Mouse (Mus musculus): Measurements from ENCODE around the gene Derl3. TPM values are rescaled to one million over a fixed set of nuclear protein-coding genes. Genes with fewer than 3 reads are reported as not detected.
"Not testable (repeated sequence)": the region's sequence is repeated elsewhere in the genome, so short reads cannot be mapped to it uniquely, and the experiment has no call there.

The Derl3 gene
- polyA plus RNA-seq (2015; fragmentation: Nextera tagmentation; extraction: Ambion mirVana): 2.8 and 3.3 TPM in 2 replicates

- H3K9me3 ChIP-seq (replicated peaks; ENCODE audit: low read length): no peaks in the 10 kb centered on the region
- H3K27me3 ChIP-seq (ENCODE audit: insufficient read depth, low read length): no peaks in the 10 kb centered on the region
- peaks cover 13% of the 10 kb centered on the region for H3K4me1 ChIP-seq (replicated peaks; ENCODE audit: insufficient read depth, low read length)
- ATAC-seq (replicated peaks; ENCODE audit: low FRiP score, low read depth) (peak; percentile 99), DNase-seq (ENCODE audit: low spot score) (peak; percentile 99)
- no peak for TF ChIP-seq CTCF (IDR thresholded peaks at IDR 0.05; ENCODE audit: low read depth)
- H3K27ac ChIP-seq: peak within 1 kb of the TSS; percentile 25; the same call in 1 of the 2 replicates
- peaks cover 22% of the 10 kb centered on the region for H3K36me3 ChIP-seq (ENCODE audit: insufficient read depth, low read length)
- H3K4me3 ChIP-seq (replicated peaks; ENCODE audit: low read depth, low read length): peak within 1 kb of the TSS; percentile 34
- WGBS: 2% methylated on average over 51 of the region's 51 CpGs
- H3K4me2 ChIP-seq (ENCODE audit: low read length): peak within 1 kb of the TSS; percentile 85
- peak within 1 kb of the TSS; percentile 46; the same call in 1 of the 2 replicates for H3K9ac ChIP-seq (ENCODE audit: low read depth, low read length)
These were observed at the start of gene Derl3 for GRCm38 (mm10) chr10:75893089-75893750. Derl3 (plus strand) TSS chr10:75893413.

- ATAC-seq (replicated peaks; ENCODE audit: low FRiP score, low read depth); H3K36me3 ChIP-seq (ENCODE audit: insufficient read depth, low read length); DNase-seq (ENCODE audit: low spot score); H3K4me2 ChIP-seq (ENCODE audit: low read length); H3K9ac ChIP-seq (ENCODE audit: low read depth, low read length); H3K4me3 ChIP-seq (replicated peaks; ENCODE audit: low read depth, low read length); H3K4me1 ChIP-seq (replicated peaks; ENCODE audit: insufficient read depth, low read length); H3K27ac ChIP-seq; H3K27me3 ChIP-seq (ENCODE audit: insufficient read depth, low read length); H3K9me3 ChIP-seq (replicated peaks; ENCODE audit: low read length): not testable (repeated sequence)
- WGBS: 75% methylated on average over 6 of the region's 6 CpGs
These were observed 49.3 kb upstream of the Derl3 start for GRCm38 (mm10) chr10:75843898-75844297.

- H3K4me2 ChIP-seq (ENCODE audit: low read length): no peak overlapping the region
- WGBS: 90% methylated on average over 1 of the region's 1 CpGs
- DNase-seq (ENCODE audit: low spot score) (no peak), ATAC-seq (replicated peaks; ENCODE audit: low FRiP score, low read depth) (no peak)
- no peak overlapping the region for H3K4me3 ChIP-seq (replicated peaks; ENCODE audit: low read depth, low read length)
- no peak overlapping the region for H3K9ac ChIP-seq (ENCODE audit: low read depth, low read length)
- H3K36me3 ChIP-seq (ENCODE audit: insufficient read depth, low read length): no peaks in the 10 kb centered on the region
- TF ChIP-seq CTCF (IDR thresholded peaks at IDR 0.05; ENCODE audit: low read depth): peak; percentile 31
- H3K27ac ChIP-seq: no peak overlapping the region
- H3K27me3 ChIP-seq (ENCODE audit: insufficient read depth, low read length): no peaks in the 10 kb centered on the region
- H3K4me1 ChIP-seq (replicated peaks; ENCODE audit: insufficient read depth, low read length): no peaks in the 10 kb centered on the region
- no peaks in the 10 kb centered on the region for H3K9me3 ChIP-seq (replicated peaks; ENCODE audit: low read length)
These were observed 48.4 kb upstream of the Derl3 start for GRCm38 (mm10) chr10:75844800-75845199.

- TF ChIP-seq CTCF (IDR thresholded peaks at IDR 0.05; ENCODE audit: low read depth): no peak
- no peak overlapping the region for H3K27ac ChIP-seq
- ATAC-seq (replicated peaks; ENCODE audit: low FRiP score, low read depth) (no peak), DNase-seq (ENCODE audit: low spot score) (no peak)
- H3K4me3 ChIP-seq (replicated peaks; ENCODE audit: low read depth, low read length): no peak overlapping the region
- H3K4me1 ChIP-seq (replicated peaks; ENCODE audit: insufficient read depth, low read length): no peaks in the 10 kb centered on the region
- H3K9ac ChIP-seq (ENCODE audit: low read depth, low read length): no peak overlapping the region
- no peaks in the 10 kb centered on the region for H3K27me3 ChIP-seq (ENCODE audit: insufficient read depth, low read length)
- WGBS: 73% methylated on average over 6 of the region's 6 CpGs
- no peak overlapping the region for H3K4me2 ChIP-seq (ENCODE audit: low read length)
- no peaks in the 10 kb centered on the region for H3K9me3 ChIP-seq (replicated peaks; ENCODE audit: low read length)
- no peaks in the 10 kb centered on the region for H3K36me3 ChIP-seq (ENCODE audit: insufficient read depth, low read length)
These were observed 47.8 kb upstream of the Derl3 start for GRCm38 (mm10) chr10:75845306-75845930.

GRCm38 (mm10) chr10:75848382-75848781, 44.8 kb upstream of the Derl3 start:
- Histone ChIP-seq H3K27ac (no peak overlapping the region), H3K36me3 (ENCODE audit: insufficient read depth, low read length) (no peaks in the 10 kb centered on the region), H3K9ac (ENCODE audit: low read depth, low read length) (no peak overlapping the region), H3K4me2 (ENCODE audit: low read length) (no peak overlapping the region), H3K27me3 (ENCODE audit: insufficient read depth, low read length) (no peaks in the 10 kb centered on the region), H3K4me3 (replicated peaks; ENCODE audit: low read depth, low read length) (no peak overlapping the region), H3K9me3 (replicated peaks; ENCODE audit: low read length) (no peaks in the 10 kb centered on the region), H3K4me1 (replicated peaks; ENCODE audit: insufficient read depth, low read length) (no peaks in the 10 kb centered on the region)
- ATAC-seq (replicated peaks; ENCODE audit: low FRiP score, low read depth): no peak
- 18% methylated on average over 3 of the region's 3 CpGs for WGBS
- DNase-seq (ENCODE audit: low spot score): no peak
- no peak for TF ChIP-seq CTCF (IDR thresholded peaks at IDR 0.05; ENCODE audit: low read depth)

GRCm38 (mm10) chr10:75851076-75851475, 42.1 kb upstream of the Derl3 start:
- Histone ChIP-seq H3K4me2 (ENCODE audit: low read length) (no peak overlapping the region), H3K4me1 (replicated peaks; ENCODE audit: insufficient read depth, low read length) (no peaks in the 10 kb centered on the region)
- 5% methylated on average over 6 of the region's 6 CpGs for WGBS

More at GRCm38 (mm10) chr10:75851076-75851475, 42.1 kb upstream of the Derl3 start:
- Histone ChIP-seq H3K4me3 (replicated peaks; ENCODE audit: low read depth, low read length) (no peak overlapping the region), H3K36me3 (ENCODE audit: insufficient read depth, low read length) (no peaks in the 10 kb centered on the region), H3K27me3 (ENCODE audit: insufficient read depth, low read length) (no peaks in the 10 kb centered on the region), H3K9ac (ENCODE audit: low read depth, low read length) (no peak overlapping the region), H3K27ac (no peak overlapping the region), H3K9me3 (replicated peaks; ENCODE audit: low read length) (no peaks in the 10 kb centered on the region)
- DNase-seq (ENCODE audit: low spot score): no peak
- no peak for ATAC-seq (replicated peaks; ENCODE audit: low FRiP score, low read depth)
- TF ChIP-seq CTCF (IDR thresholded peaks at IDR 0.05; ENCODE audit: low read depth): no peak

Data from kidney, postnatal 0 days (tissue).